Mouse (Mus musculus): Measurements from ENCODE around the gene Mpo. TPM values are rescaled to one million over a fixed set of nuclear protein-coding genes. Genes with fewer than 3 reads are reported as not detected.

Gene Mpo
- polyA plus RNA-seq, 1 experiment from 2014 or later = 2.9 TPM

DNA sequence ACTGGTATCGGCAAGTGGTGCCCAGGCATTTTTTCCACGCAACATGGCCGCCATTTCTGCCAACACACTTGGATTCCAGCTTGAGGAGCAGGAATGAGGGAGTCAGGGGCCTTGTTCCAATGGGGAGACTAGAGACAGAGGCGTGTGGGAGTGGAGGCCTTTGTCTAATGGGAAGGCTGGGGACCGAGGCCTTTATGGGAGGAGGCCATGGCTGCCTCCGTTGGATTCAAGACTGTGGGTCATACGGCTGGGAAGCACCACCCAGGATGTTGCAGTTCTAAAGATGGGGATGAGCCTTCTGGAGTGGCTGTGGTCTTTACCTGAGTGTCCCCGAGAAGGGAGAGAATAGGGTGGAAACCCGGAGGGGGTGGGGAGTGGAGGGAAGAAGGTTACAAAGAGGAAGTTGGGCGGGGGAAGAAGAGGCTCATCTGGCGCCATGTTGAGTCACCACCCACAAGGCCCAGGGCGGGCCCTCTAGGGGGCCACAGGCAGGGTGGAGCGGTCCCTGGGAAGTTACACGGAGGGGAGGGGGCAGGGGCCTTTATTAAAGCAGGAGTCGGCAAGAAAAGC is 37.0 kb upstream of the Mpo start:
- no peak overlapping the region for H3K4me2 ChIP-seq (ENCODE audit: low read depth, low read length)
- WGBS = 74% methylated on average over 15 of the region's 15 CpGs
- H3K36me3 ChIP-seq (ENCODE audit: control insufficient read depth, insufficient read depth) = no peaks in the 10 kb centered on the region
- H3K9me3 ChIP-seq (replicated peaks; ENCODE audit: control insufficient read depth, low read length) = no peaks in the 10 kb centered on the region
- peak overlapping the region; percentile 66 for H3K9ac ChIP-seq (ENCODE audit: low read length)
- H3K27ac ChIP-seq (ENCODE audit: low read length) = peak overlapping the region; percentile 45
- H3K4me3 ChIP-seq (ENCODE audit: low read length) = peak overlapping the region; percentile 47
- ATAC-seq (replicated peaks; ENCODE audit: extremely low read depth, insufficient read depth, low FRiP score) = no peak
- 0 out of 2 replicates have a peak, but pooled peaks cover 3% of the 10 kb centered on the region for H3K4me1 ChIP-seq (ENCODE audit: control insufficient read depth, insufficient read depth, low read length)
- H3K27me3 ChIP-seq (ENCODE audit: control insufficient read depth, insufficient read depth, low read length) = peaks cover 21% of the 10 kb centered on the region

GRCm38 (mm10) chr11:87757001-87757954 is 36.1 kb upstream of the Mpo start:
- Histone ChIP-seq H3K27me3 (ENCODE audit: control insufficient read depth, insufficient read depth, low read length) (peaks cover 30% of the 10 kb centered on the region), H3K9me3 (replicated peaks; ENCODE audit: control insufficient read depth, low read length) (no peaks in the 10 kb centered on the region), H3K27ac (ENCODE audit: low read length) (peak overlapping the region; percentile 45), H3K4me3 (ENCODE audit: low read length) (peak overlapping the region; percentile 47), H3K4me1 (ENCODE audit: control insufficient read depth, insufficient read depth, low read length) (0 out of 2 replicates have a peak, but pooled peaks cover 3% of the 10 kb centered on the region), H3K9ac (ENCODE audit: low read length) (peak overlapping the region; percentile 66), H3K36me3 (ENCODE audit: control insufficient read depth, insufficient read depth) (no peaks in the 10 kb centered on the region), H3K4me2 (ENCODE audit: low read depth, low read length) (no peak overlapping the region)
- WGBS = 75% methylated on average over 25 of the region's 25 CpGs
- no peak for ATAC-seq (replicated peaks; ENCODE audit: extremely low read depth, insufficient read depth, low FRiP score)

GRCm38 (mm10) chr11:87758161-87758911 is 35.0 kb upstream of the Mpo start:
- no peak overlapping the region for H3K4me2 ChIP-seq (ENCODE audit: low read depth, low read length)
- no peaks in the 10 kb centered on the region for H3K36me3 ChIP-seq (ENCODE audit: control insufficient read depth, insufficient read depth)
- H3K27ac ChIP-seq (ENCODE audit: low read length) = no peak overlapping the region
- H3K9me3 ChIP-seq (replicated peaks; ENCODE audit: control insufficient read depth, low read length) = no peaks in the 10 kb centered on the region
- no peak for ATAC-seq (replicated peaks; ENCODE audit: extremely low read depth, insufficient read depth, low FRiP score)
- peaks cover 41% of the 10 kb centered on the region for H3K27me3 ChIP-seq (ENCODE audit: control insufficient read depth, insufficient read depth, low read length)
- H3K4me1 ChIP-seq (ENCODE audit: control insufficient read depth, insufficient read depth, low read length) = 0 out of 2 replicates have a peak, but pooled peaks cover 3% of the 10 kb centered on the region
- H3K9ac ChIP-seq (ENCODE audit: low read length) = no peak overlapping the region
- peak overlapping the region; percentile 10; the same call in 1 of the 2 replicates for H3K4me3 ChIP-seq (ENCODE audit: low read length)
- 71% methylated on average over 7 of the region's 7 CpGs for WGBS

- 60% methylated on average over 4 of the region's 4 CpGs for WGBS
- ATAC-seq (replicated peaks; ENCODE audit: extremely low read depth, insufficient read depth, low FRiP score) = no peak
- H3K9ac ChIP-seq (ENCODE audit: low read length) = no peak overlapping the region
- H3K4me2 ChIP-seq (ENCODE audit: low read depth, low read length) = no peak overlapping the region
- peaks cover 48% of the 10 kb centered on the region for H3K27me3 ChIP-seq (ENCODE audit: control insufficient read depth, insufficient read depth, low read length)
- peaks cover 8% of the 10 kb centered on the region for H3K4me1 ChIP-seq (ENCODE audit: control insufficient read depth, insufficient read depth, low read length)
- no peaks in the 10 kb centered on the region for H3K36me3 ChIP-seq (ENCODE audit: control insufficient read depth, insufficient read depth)
- no peaks in the 10 kb centered on the region for H3K9me3 ChIP-seq (replicated peaks; ENCODE audit: control insufficient read depth, low read length)
- no peak overlapping the region for H3K27ac ChIP-seq (ENCODE audit: low read length)
- H3K4me3 ChIP-seq (ENCODE audit: low read length) = no peak overlapping the region
Observed at GRCm38 (mm10) chr11:87758957-87759608, 34.3 kb upstream of the Mpo start.

DNA sequence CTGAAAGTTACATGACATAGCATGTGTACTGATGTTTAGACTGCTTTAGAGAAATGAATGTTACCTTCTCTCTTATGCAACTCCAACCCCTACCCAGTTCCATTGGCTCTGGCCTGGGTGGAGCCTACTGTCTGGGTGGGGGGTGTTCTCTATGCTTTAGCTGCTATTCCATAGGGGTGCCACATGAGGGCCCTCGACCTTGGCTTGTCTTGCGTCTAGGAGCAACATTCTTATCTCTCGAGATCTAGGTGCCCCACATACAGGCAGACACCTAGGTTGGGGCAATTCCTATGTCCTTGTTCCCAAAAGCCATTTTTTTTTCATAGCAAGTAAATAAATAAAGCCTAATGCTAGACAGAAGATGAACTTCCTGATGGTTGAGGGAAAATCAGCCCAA is 33.8 kb upstream of the Mpo start:
- 4% methylated on average over 3 of the region's 3 CpGs for WGBS
- H3K4me1 ChIP-seq (ENCODE audit: control insufficient read depth, insufficient read depth, low read length) = peaks cover 12% of the 10 kb centered on the region
- no peaks in the 10 kb centered on the region for H3K36me3 ChIP-seq (ENCODE audit: control insufficient read depth, insufficient read depth)
- H3K4me3 ChIP-seq (ENCODE audit: low read length) = no peak overlapping the region
- no peak for ATAC-seq (replicated peaks; ENCODE audit: extremely low read depth, insufficient read depth, low FRiP score)
- H3K4me2 ChIP-seq (ENCODE audit: low read depth, low read length) = no peak overlapping the region
- no peak overlapping the region for H3K9ac ChIP-seq (ENCODE audit: low read length)
- H3K27me3 ChIP-seq (ENCODE audit: control insufficient read depth, insufficient read depth, low read length) = peaks cover 53% of the 10 kb centered on the region
- no peak overlapping the region for H3K27ac ChIP-seq (ENCODE audit: low read length)
- H3K9me3 ChIP-seq (replicated peaks; ENCODE audit: control insufficient read depth, low read length) = no peaks in the 10 kb centered on the region

DNA sequence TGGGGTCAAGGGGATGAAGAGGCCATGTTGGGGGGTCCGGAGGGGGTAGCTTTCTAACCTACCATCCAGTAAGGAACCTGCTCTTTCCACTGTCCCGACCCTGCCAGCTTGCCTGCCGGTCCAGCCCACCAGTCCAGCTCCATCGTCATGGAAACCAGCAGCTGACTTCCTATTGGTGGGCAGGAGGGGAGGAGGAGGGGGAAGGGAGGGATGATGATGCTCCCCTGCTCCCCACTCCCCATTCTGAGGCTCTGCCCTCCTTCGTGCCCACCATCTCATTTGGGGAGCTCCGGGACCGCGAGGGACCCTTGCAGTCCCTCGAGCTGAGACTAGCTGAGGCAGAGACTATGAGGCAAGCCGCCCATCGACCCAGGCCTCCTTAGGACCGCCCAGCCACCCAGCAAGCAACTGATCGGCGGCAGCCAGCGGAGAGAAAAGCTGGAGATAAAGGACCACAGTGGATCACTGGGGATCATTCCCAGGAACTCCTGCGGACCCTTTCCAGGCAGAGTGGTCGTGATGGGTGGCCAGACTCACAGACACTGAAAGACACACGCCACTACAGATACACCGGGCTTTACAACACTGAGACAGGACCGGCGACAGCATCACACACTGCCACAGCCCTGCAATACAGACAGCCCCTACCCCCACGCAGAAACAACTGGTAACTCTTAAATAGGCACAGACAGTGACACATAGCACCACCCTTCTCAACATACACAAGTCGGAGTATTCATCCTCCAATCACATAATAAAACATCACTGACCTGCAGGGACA is 32.9 kb upstream of the Mpo start, which contains the start of gene Tspoap1:
Tspoap1 (plus strand) TSS at position 241 of the 781 bp plus-strand sequence.
- H3K9ac ChIP-seq (ENCODE audit: low read length) = no peak within 1 kb of the TSS

DNA sequence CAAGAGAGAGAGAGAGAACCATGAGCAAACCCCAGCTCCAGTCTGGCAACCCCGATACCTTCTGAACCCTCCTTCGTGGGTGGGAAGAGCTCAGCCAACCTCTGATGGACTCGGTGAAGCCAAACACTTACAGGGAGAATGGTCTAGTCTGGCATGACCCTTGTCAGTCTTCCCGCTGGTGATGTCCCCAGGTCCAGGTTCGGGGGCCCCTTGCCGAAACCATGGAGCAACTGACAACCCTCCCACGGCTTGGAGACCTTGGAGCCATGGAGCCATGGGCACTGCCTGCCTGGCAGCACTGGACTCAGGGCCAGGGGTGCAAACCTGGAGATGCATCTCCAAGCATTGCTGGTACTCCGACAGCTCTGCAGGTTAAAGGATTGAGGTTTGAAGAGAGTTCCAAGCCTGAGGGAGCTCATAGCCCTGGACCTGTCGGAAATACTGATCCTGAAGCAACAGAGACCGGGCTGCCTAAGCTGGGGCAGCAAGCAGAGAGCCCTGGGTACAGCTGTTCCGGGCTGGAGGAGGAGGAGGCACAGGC is 32.1 kb upstream of the Mpo start:
- peaks cover 69% of the 10 kb centered on the region for H3K27me3 ChIP-seq (ENCODE audit: control insufficient read depth, insufficient read depth, low read length)
- H3K4me3 ChIP-seq (ENCODE audit: low read length) = no peak overlapping the region
- no peaks in the 10 kb centered on the region for H3K36me3 ChIP-seq (ENCODE audit: control insufficient read depth, insufficient read depth)
- H3K9me3 ChIP-seq (replicated peaks; ENCODE audit: control insufficient read depth, low read length) = no peaks in the 10 kb centered on the region
- no peak overlapping the region for H3K27ac ChIP-seq (ENCODE audit: low read length)
- no peak for ATAC-seq (replicated peaks; ENCODE audit: extremely low read depth, insufficient read depth, low FRiP score)
- peaks cover 12% of the 10 kb centered on the region for H3K4me1 ChIP-seq (ENCODE audit: control insufficient read depth, insufficient read depth, low read length)
- no peak overlapping the region for H3K9ac ChIP-seq (ENCODE audit: low read length)
- H3K4me2 ChIP-seq (ENCODE audit: low read depth, low read length) = no peak overlapping the region
- 61% methylated on average over 11 of the region's 11 CpGs for WGBS

More for the DNA sequence above, 32.9 kb upstream of the Mpo start, which contains the start of gene Tspoap1:
- H3K27ac ChIP-seq (ENCODE audit: low read length) = no peak within 1 kb of the TSS
- no peaks in the 10 kb centered on the region for H3K9me3 ChIP-seq (replicated peaks; ENCODE audit: control insufficient read depth, low read length)
- H3K36me3 ChIP-seq (ENCODE audit: control insufficient read depth, insufficient read depth) = no peaks in the 10 kb centered on the region
- H3K4me3 ChIP-seq (ENCODE audit: low read length) = no peak within 1 kb of the TSS
- H3K4me2 ChIP-seq (ENCODE audit: low read depth, low read length) = no peak within 1 kb of the TSS
- peaks cover 12% of the 10 kb centered on the region for H3K4me1 ChIP-seq (ENCODE audit: control insufficient read depth, insufficient read depth, low read length)
- H3K27me3 ChIP-seq (ENCODE audit: control insufficient read depth, insufficient read depth, low read length) = peaks cover 62% of the 10 kb centered on the region
- 0 out of 2 replicates have a peak, but pooled peaks have one; percentile 15 for ATAC-seq (replicated peaks; ENCODE audit: extremely low read depth, insufficient read depth, low FRiP score)
- 7% methylated on average over 23 of the region's 23 CpGs for WGBS

Data from heart, embryonic 16.5 days (tissue).